Mouse (Mus musculus): ENCODE results near the gene Lyve1.

The Lyve1 gene

GRCm38 (mm10) chr7:110809585-110810557 lies 53.2 kb downstream of the Lyve1 start:
- WGBS, result 79% methylated on average over 18 of the region's 18 CpGs

DNA sequence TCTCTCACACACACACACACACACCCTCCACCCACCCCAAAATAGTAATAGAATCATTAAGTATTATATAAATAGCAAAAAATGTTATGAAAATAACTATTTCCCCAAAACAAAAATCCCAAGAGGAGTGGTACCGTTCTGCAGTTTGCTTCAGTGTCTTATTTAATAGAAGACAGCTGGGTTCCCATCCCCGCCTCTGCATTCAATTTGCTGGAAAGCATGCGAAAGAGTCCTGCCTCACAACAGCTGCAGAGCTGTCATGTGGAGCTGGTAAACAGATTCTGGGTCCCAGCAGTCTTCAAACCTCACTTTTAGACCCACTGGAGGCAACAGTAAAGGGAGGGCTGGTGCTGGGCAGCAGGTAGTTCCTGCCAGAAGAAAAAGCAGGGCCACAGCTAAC lies 54.1 kb downstream of the Lyve1 start:
- 36% methylated on average over 3 of the region's 3 CpGs for WGBS

DNA sequence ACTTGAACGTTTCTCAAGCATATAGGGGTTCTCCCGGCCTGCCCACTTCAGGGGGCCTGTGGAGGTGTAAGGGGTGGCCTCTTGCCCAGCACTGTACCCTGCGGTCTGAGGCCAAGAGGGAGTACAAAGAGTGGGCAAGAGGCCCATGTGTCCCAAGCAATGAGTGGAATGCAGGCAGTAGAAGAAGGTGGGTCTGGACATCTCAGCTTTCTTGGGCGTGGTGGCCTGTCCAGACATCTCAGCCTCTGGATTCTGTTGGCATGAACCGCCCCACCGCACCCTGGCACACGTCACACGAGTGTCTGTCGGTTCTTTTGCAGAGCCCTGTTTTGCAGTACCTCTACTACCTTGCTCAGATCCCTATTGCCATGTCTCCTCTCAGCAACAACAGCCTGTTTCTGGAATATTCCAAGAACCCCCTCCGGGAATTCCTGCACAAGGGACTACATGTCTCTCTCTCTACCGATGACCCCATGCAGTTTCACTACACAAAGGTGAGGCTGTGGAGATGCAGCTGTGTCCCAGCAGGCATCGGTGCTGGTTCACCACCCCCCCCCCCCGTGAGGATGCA lies 55.5 kb downstream of the Lyve1 start:
- WGBS, result 88% methylated on average over 13 of the region's 13 CpGs

DNA sequence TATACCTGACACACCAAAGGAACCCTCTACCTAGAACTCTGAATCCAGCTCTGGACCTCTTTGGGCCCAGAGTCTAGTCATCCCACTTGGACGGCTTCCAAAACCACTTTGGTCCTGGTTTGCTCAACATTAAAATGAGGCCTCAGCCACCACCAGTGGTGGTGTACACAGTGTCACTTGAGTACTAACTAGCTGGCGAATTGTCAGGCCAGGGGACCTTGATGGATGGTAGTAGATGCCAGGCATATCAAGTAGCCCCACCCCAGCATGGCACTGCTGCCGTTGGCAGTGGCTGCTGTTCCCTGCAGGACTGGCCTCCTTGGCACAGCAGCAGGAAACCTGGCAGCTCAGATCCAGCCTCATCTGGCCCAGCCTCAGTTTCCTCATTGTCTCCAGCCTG lies 58.8 kb downstream of the Lyve1 start:
- 64% methylated on average over 3 of the region's 3 CpGs for WGBS

- WGBS, result 94% methylated on average over 10 of the region's 10 CpGs
Observed at GRCm38 (mm10) chr7:110803131-110803530, 59.9 kb downstream of the Lyve1 start.

DNA sequence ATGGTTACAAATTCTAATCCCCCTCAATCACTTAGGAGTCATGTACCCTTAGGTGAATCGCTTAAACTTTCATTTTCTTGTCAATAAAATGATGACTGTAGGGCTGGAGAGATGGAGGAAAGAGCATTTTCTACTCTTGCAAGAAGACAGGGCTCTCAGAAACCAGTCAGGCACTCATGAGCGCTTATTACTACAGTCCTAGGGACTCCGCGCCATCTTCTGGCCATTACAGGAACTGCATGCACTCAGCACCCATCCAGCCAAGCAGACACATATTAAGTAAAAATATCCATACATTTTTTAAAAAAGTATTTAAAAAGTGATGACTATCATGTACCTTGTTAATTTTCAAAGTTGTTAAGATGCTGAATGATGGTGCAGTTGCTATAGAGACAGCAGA lies 62.0 kb downstream of the Lyve1 start:
- 2% methylated on average over 4 of the region's 4 CpGs for WGBS
